Mouse (Mus musculus): Measurements from ENCODE around the gene Nfia. TPM values are rescaled to one million over a fixed set of nuclear protein-coding genes. Genes with fewer than 3 reads are reported as not detected.

The Nfia gene
- polyA plus RNA-seq, 1 experiment from 2014 or later: 26.6 TPM

- Histone ChIP-seq H3K4me3 (ENCODE audit: low read depth, low read length) (no peak overlapping the region), H3K4me2 (ENCODE audit: low read length) (no peak overlapping the region), H3K4me1 (ENCODE audit: control insufficient read depth, insufficient read depth, low read length) (no peaks in the 10 kb centered on the region; the same call in 1 of the 2 replicates), H3K9me3 (replicated peaks; ENCODE audit: control insufficient read depth, low read length, poor library complexity, severe bottlenecking) (no peaks in the 10 kb centered on the region), H3K27me3 (ENCODE audit: control insufficient read depth, insufficient read depth, low read depth, low read length) (no peaks in the 10 kb centered on the region), H3K27ac (ENCODE audit: low read length) (0 out of 2 replicates have a peak overlapping the region, but pooled peaks have one; percentile 3), H3K9ac (ENCODE audit: low read depth, low read length) (no peak overlapping the region), H3K36me3 (ENCODE audit: control insufficient read depth, insufficient read depth, low read length) (no peaks in the 10 kb centered on the region)
- 33% methylated on average over 3 of the region's 3 CpGs for WGBS
- no peak for ATAC-seq
Observed at GRCm38 (mm10) chr4:98118126-98118525, 345.6 kb downstream of the Nfia start.

GRCm38 (mm10) chr4:98118761-98119675 lies 346.5 kb downstream of the Nfia start:
- no peak overlapping the region for H3K9ac ChIP-seq (ENCODE audit: low read depth, low read length)
- H3K4me2 ChIP-seq (ENCODE audit: low read length): no peak overlapping the region
- H3K27ac ChIP-seq (ENCODE audit: low read length): no peak overlapping the region
- no peak overlapping the region for H3K4me3 ChIP-seq (ENCODE audit: low read depth, low read length)
- no peak for ATAC-seq
- H3K9me3 ChIP-seq (replicated peaks; ENCODE audit: control insufficient read depth, low read length, poor library complexity, severe bottlenecking): no peaks in the 10 kb centered on the region
- no peaks in the 10 kb centered on the region for H3K27me3 ChIP-seq (ENCODE audit: control insufficient read depth, insufficient read depth, low read depth, low read length)
- H3K4me1 ChIP-seq (ENCODE audit: control insufficient read depth, insufficient read depth, low read length): no peaks in the 10 kb centered on the region; the same call in 1 of the 2 replicates
- 72% methylated on average over 10 of the region's 10 CpGs for WGBS
- no peaks in the 10 kb centered on the region for H3K36me3 ChIP-seq (ENCODE audit: control insufficient read depth, insufficient read depth, low read length)

GRCm38 (mm10) chr4:98119949-98120531 lies 347.5 kb downstream of the Nfia start:
- H3K36me3 ChIP-seq (ENCODE audit: control insufficient read depth, insufficient read depth, low read length): no peaks in the 10 kb centered on the region
- H3K9ac ChIP-seq (ENCODE audit: low read depth, low read length): no peak overlapping the region
- H3K4me3 ChIP-seq (ENCODE audit: low read depth, low read length): no peak overlapping the region
- no peaks in the 10 kb centered on the region; the same call in 1 of the 2 replicates for H3K4me1 ChIP-seq (ENCODE audit: control insufficient read depth, insufficient read depth, low read length)
- no peak overlapping the region for H3K27ac ChIP-seq (ENCODE audit: low read length)
- no peak overlapping the region for H3K4me2 ChIP-seq (ENCODE audit: low read length)
- H3K9me3 ChIP-seq (replicated peaks; ENCODE audit: control insufficient read depth, low read length, poor library complexity, severe bottlenecking): no peaks in the 10 kb centered on the region
- 66% methylated on average over 3 of the region's 3 CpGs for WGBS
- no peaks in the 10 kb centered on the region for H3K27me3 ChIP-seq (ENCODE audit: control insufficient read depth, insufficient read depth, low read depth, low read length)
- no peak for ATAC-seq

- Histone ChIP-seq H3K27me3 (ENCODE audit: control insufficient read depth, insufficient read depth, low read depth, low read length) (no peaks in the 10 kb centered on the region), H3K4me2 (ENCODE audit: low read length) (no peak overlapping the region), H3K27ac (ENCODE audit: low read length) (no peak overlapping the region), H3K36me3 (ENCODE audit: control insufficient read depth, insufficient read depth, low read length) (no peaks in the 10 kb centered on the region), H3K9me3 (replicated peaks; ENCODE audit: control insufficient read depth, low read length, poor library complexity, severe bottlenecking) (no peaks in the 10 kb centered on the region), H3K4me1 (ENCODE audit: control insufficient read depth, insufficient read depth, low read length) (no peaks in the 10 kb centered on the region; the same call in 1 of the 2 replicates), H3K4me3 (ENCODE audit: low read depth, low read length) (no peak overlapping the region), H3K9ac (ENCODE audit: low read depth, low read length) (no peak overlapping the region)
- ATAC-seq: no peak
- 90% methylated on average over 6 of the region's 6 CpGs for WGBS
Observed at GRCm38 (mm10) chr4:98120706-98121340, 348.3 kb downstream of the Nfia start.

GRCm38 (mm10) chr4:98126003-98126677 lies 353.6 kb downstream of the Nfia start:
- H3K27ac ChIP-seq (ENCODE audit: low read length): no peak overlapping the region
- no peak overlapping the region for H3K4me3 ChIP-seq (ENCODE audit: low read depth, low read length)
- no peaks in the 10 kb centered on the region for H3K4me1 ChIP-seq (ENCODE audit: control insufficient read depth, insufficient read depth, low read length)
- no peaks in the 10 kb centered on the region for H3K27me3 ChIP-seq (ENCODE audit: control insufficient read depth, insufficient read depth, low read depth, low read length)
- no peaks in the 10 kb centered on the region for H3K9me3 ChIP-seq (replicated peaks; ENCODE audit: control insufficient read depth, low read length, poor library complexity, severe bottlenecking)
- no peak overlapping the region for H3K4me2 ChIP-seq (ENCODE audit: low read length)
- ATAC-seq: no peak
- H3K9ac ChIP-seq (ENCODE audit: low read depth, low read length): no peak overlapping the region
- H3K36me3 ChIP-seq (ENCODE audit: control insufficient read depth, insufficient read depth, low read length): no peaks in the 10 kb centered on the region
- 74% methylated on average over 11 of the region's 11 CpGs for WGBS

GRCm38 (mm10) chr4:98130798-98131197 lies 358.3 kb downstream of the Nfia start:
- no peaks in the 10 kb centered on the region for H3K36me3 ChIP-seq (ENCODE audit: control insufficient read depth, insufficient read depth, low read length)

GRCm38 (mm10) chr4:98134027-98134426 lies 361.5 kb downstream of the Nfia start:
- no peak overlapping the region for H3K27ac ChIP-seq (ENCODE audit: low read length)
- no peaks in the 10 kb centered on the region for H3K4me1 ChIP-seq (ENCODE audit: control insufficient read depth, insufficient read depth, low read length)
- ATAC-seq: no peak
- no peak overlapping the region for H3K9ac ChIP-seq (ENCODE audit: low read depth, low read length)
- 99% methylated on average over 4 of the region's 4 CpGs for WGBS
- no peak overlapping the region for H3K4me2 ChIP-seq (ENCODE audit: low read length)
- no peaks in the 10 kb centered on the region for H3K36me3 ChIP-seq (ENCODE audit: control insufficient read depth, insufficient read depth, low read length)
- H3K9me3 ChIP-seq (replicated peaks; ENCODE audit: control insufficient read depth, low read length, poor library complexity, severe bottlenecking): peaks cover 7% of the 10 kb centered on the region; the same call in 1 of the 2 replicates
- H3K27me3 ChIP-seq (ENCODE audit: control insufficient read depth, insufficient read depth, low read depth, low read length): no peaks in the 10 kb centered on the region
- H3K4me3 ChIP-seq (ENCODE audit: low read depth, low read length): no peak overlapping the region

More at GRCm38 (mm10) chr4:98130798-98131197, 358.3 kb downstream of the Nfia start:
- Histone ChIP-seq H3K4me1 (ENCODE audit: control insufficient read depth, insufficient read depth, low read length) (no peaks in the 10 kb centered on the region), H3K9me3 (replicated peaks; ENCODE audit: control insufficient read depth, low read length, poor library complexity, severe bottlenecking) (peaks cover 7% of the 10 kb centered on the region; the same call in 1 of the 2 replicates), H3K4me3 (ENCODE audit: low read depth, low read length) (no peak overlapping the region), H3K27ac (ENCODE audit: low read length) (no peak overlapping the region), H3K4me2 (ENCODE audit: low read length) (no peak overlapping the region), H3K27me3 (ENCODE audit: control insufficient read depth, insufficient read depth, low read depth, low read length) (no peaks in the 10 kb centered on the region), H3K9ac (ENCODE audit: low read depth, low read length) (no peak overlapping the region)
- no peak for ATAC-seq
- WGBS: 70% methylated on average over 2 of the region's 2 CpGs

GRCm38 (mm10) chr4:98136072-98136471 lies 363.5 kb downstream of the Nfia start:
- H3K9ac ChIP-seq (ENCODE audit: low read depth, low read length): no peak overlapping the region
- WGBS: 97% methylated on average over 2 of the region's 2 CpGs
- no peaks in the 10 kb centered on the region for H3K36me3 ChIP-seq (ENCODE audit: control insufficient read depth, insufficient read depth, low read length)
- ATAC-seq: no peak
- no peak overlapping the region for H3K4me3 ChIP-seq (ENCODE audit: low read depth, low read length)
- no peaks in the 10 kb centered on the region for H3K4me1 ChIP-seq (ENCODE audit: control insufficient read depth, insufficient read depth, low read length)
- H3K27me3 ChIP-seq (ENCODE audit: control insufficient read depth, insufficient read depth, low read depth, low read length): no peaks in the 10 kb centered on the region
- no peak overlapping the region for H3K4me2 ChIP-seq (ENCODE audit: low read length)
- H3K9me3 ChIP-seq (replicated peaks; ENCODE audit: control insufficient read depth, low read length, poor library complexity, severe bottlenecking): peaks cover 7% of the 10 kb centered on the region; the same call in 1 of the 2 replicates
- H3K27ac ChIP-seq (ENCODE audit: low read length): no peak overlapping the region

All from midbrain, embryonic 16.5 days (tissue).